Mouse (Mus musculus): ENCODE data around the gene Lrrc63.

- no peak for TF ChIP-seq CTCF (IDR thresholded peaks at IDR 0.05; ENCODE audit: control insufficient read depth, insufficient read depth, low read length)
- no peak for TF ChIP-seq POLR2A (IDR thresholded peaks at IDR 0.05; ENCODE audit: borderline replicate concordance, control insufficient read depth, low read depth, low read length)
Observed at GRCm38 (mm10) chr14:75136119-75136966, 5.7 kb upstream of the Lrrc63 start.

Measured in bone marrow, adult 2 months (tissue).